Mouse (Mus musculus) stomach, embryonic 16.5 days (tissue): ENCODE data around the gene Ccdc115. TPM values are rescaled to one million over a fixed set of nuclear protein-coding genes. Genes with fewer than 3 reads are reported as not detected.

Source experiments
- ATAC-seq: fragments of 200-750 bp; cut with Nextera tagmentation; 2 replicates; pipeline ENCODE4 v1.8.0; 2017; ENCODE audit warnings: moderate number of reproducible peaks, moderate TSS enrichment; ENCODE audit not compliant: insufficient read depth, low FRiP score
- H3K27ac ChIP-seq: fragments of 300-500 bp; sonication (generic); 2 replicates; pipeline ENCODE4 v1.5.1; 2014; ENCODE audit warnings: low read length
- H3K27me3 ChIP-seq: fragments of 300-500 bp; sonication (generic); 2 replicates; pipeline ENCODE4 v1.6.1; 2014; ENCODE audit warnings: low read length, control low read depth, mixed read lengths; ENCODE audit not compliant: control insufficient read depth, insufficient read depth
- H3K36me3 ChIP-seq: fragments of 300-500 bp; sonication (generic); 2 replicates; pipeline ENCODE4 v1.6.1; 2014; ENCODE audit warnings: low read length; ENCODE audit not compliant: control insufficient read depth, insufficient read depth
- H3K4me1 ChIP-seq: fragments of 300-500 bp; sonication (generic); 2 replicates; pipeline ENCODE4 v1.6.1; 2014; ENCODE audit warnings: low read length, control low read depth, mixed read lengths; ENCODE audit not compliant: control insufficient read depth, insufficient read depth
- H3K4me2 ChIP-seq: fragments of 300-500 bp; sonication (generic); 2 replicates; pipeline ENCODE4 v1.6.1; 2014; ENCODE audit warnings: low read depth, low read length, mixed read lengths
- H3K4me3 ChIP-seq: fragments of 300-500 bp; sonication (generic); replicated peaks from 2 replicates; pipeline ENCODE4 v1.5.1; 2014; ENCODE audit warnings: mild to moderate bottlenecking, low read length
- H3K9ac ChIP-seq: fragments of 300-500 bp; sonication (generic); 2 replicates; pipeline ENCODE4 v1.6.1; 2014; ENCODE audit warnings: low read length
- H3K9me3 ChIP-seq: fragments of 300-500 bp; sonication (generic); replicated peaks from 2 replicates; pipeline ENCODE4 v1.6.1; 2016; ENCODE audit warnings: low read length, control low read depth; ENCODE audit not compliant: control insufficient read depth
- WGBS: fragments of 180-500 bp; shearing (Covaris S2); extraction: QIAGEN DNeasy Blood & Tissue Kit; methylation state at CpG from one replicate; pipeline ENCODE4 v1.1.7; 2014; 5-methylcytosine and 5-hydroxymethylcytosine counted together
- microRNA-seq: library from miRNA; unstranded; fragments of <30 nt; microRNA quantifications from one replicate; pipeline ENCODE4, GENCODE M21; 2016
- polyA plus RNA-seq: library from polyadenylated mRNA; unstranded; fragments of >200 nt; fragmentation: Nextera tagmentation; extraction: Ambion mirVana; gene quantifications from 2 replicates; pipeline ENCODE4 v1.2.1, GENCODE M21; 2015

Gene Ccdc115
- polyA plus RNA-seq, 1 experiment from 2014 or later, result 55.0 TPM

GRCm38 (mm10) chr1:34399182-34399953 lies 40.1 kb downstream of the Ccdc115 start:
- no peak overlapping the region for H3K9ac ChIP-seq
- no peak overlapping the region for H3K27ac ChIP-seq
- no peak overlapping the region for H3K4me3 ChIP-seq
- H3K36me3 ChIP-seq, result no peaks in the 10 kb centered on the region
- no peaks in the 10 kb centered on the region for H3K9me3 ChIP-seq
- H3K4me2 ChIP-seq, result no peak overlapping the region
- WGBS, result 41% methylated on average over 11 of the region's 11 CpGs
- peak; percentile 37; the same call in 1 of the 2 replicates for ATAC-seq
- no peaks in the 10 kb centered on the region for H3K27me3 ChIP-seq
- no peaks in the 10 kb centered on the region for H3K4me1 ChIP-seq

- ATAC-seq, result no peak
- Histone ChIP-seq H3K9ac (no peak overlapping the region), H3K36me3 (no peaks in the 10 kb centered on the region), H3K4me3 (no peak overlapping the region), H3K27ac (no peak overlapping the region), H3K4me2 (no peak overlapping the region), H3K9me3 (no peaks in the 10 kb centered on the region), H3K27me3 (no peaks in the 10 kb centered on the region), H3K4me1 (no peaks in the 10 kb centered on the region)
- WGBS, result 86% methylated on average over 4 of the region's 4 CpGs
Observed at GRCm38 (mm10) chr1:34396321-34396720, 43.2 kb downstream of the Ccdc115 start.

GRCm38 (mm10) chr1:34389234-34389891 lies 50.1 kb downstream of the Ccdc115 start:
- no peak overlapping the region; the same call in 1 of the 2 replicates for H3K4me2 ChIP-seq
- peak; percentile 87 for ATAC-seq
- H3K4me1 ChIP-seq, result 0 out of 2 replicates have a peak, but pooled peaks cover 11% of the 10 kb centered on the region
- H3K27ac ChIP-seq, result peak overlapping the region; percentile 77
- H3K9me3 ChIP-seq, result no peaks in the 10 kb centered on the region
- no peaks in the 10 kb centered on the region for H3K36me3 ChIP-seq
- WGBS, result 43% methylated on average over 6 of the region's 6 CpGs
- no peaks in the 10 kb centered on the region for H3K27me3 ChIP-seq
- H3K9ac ChIP-seq, result 0 out of 2 replicates have a peak overlapping the region, but pooled peaks have one; percentile 1
- H3K4me3 ChIP-seq, result no peak overlapping the region

GRCm38 (mm10) chr1:34388849-34389233 lies 50.6 kb downstream of the Ccdc115 start:
- ATAC-seq, result peak; percentile 3; the same call in 1 of the 2 replicates
- H3K4me1 ChIP-seq, result 0 out of 2 replicates have a peak, but pooled peaks cover 11% of the 10 kb centered on the region
- no peak overlapping the region; the same call in 1 of the 2 replicates for H3K4me2 ChIP-seq
- H3K27ac ChIP-seq, result peak overlapping the region; percentile 77
- no peaks in the 10 kb centered on the region for H3K36me3 ChIP-seq
- H3K9me3 ChIP-seq, result no peaks in the 10 kb centered on the region
- no peak overlapping the region for H3K4me3 ChIP-seq
- H3K9ac ChIP-seq, result no peak overlapping the region
- no peaks in the 10 kb centered on the region for H3K27me3 ChIP-seq
- WGBS, result 76% methylated on average over 11 of the region's 11 CpGs

- no peaks in the 10 kb centered on the region for H3K9me3 ChIP-seq
- no peak overlapping the region; the same call in 1 of the 2 replicates for H3K27ac ChIP-seq
- ATAC-seq, result no peak
- H3K4me1 ChIP-seq, result 0 out of 2 replicates have a peak, but pooled peaks cover 11% of the 10 kb centered on the region
- 67% methylated on average over 12 of the region's 12 CpGs for WGBS
- no peak overlapping the region for H3K9ac ChIP-seq
- no peaks in the 10 kb centered on the region for H3K27me3 ChIP-seq
- no peak overlapping the region for H3K4me2 ChIP-seq
- H3K4me3 ChIP-seq, result no peak overlapping the region
- H3K36me3 ChIP-seq, result no peaks in the 10 kb centered on the region
Observed at GRCm38 (mm10) chr1:34387346-34388327, 51.8 kb downstream of the Ccdc115 start.

Small RNA genes lying within 50 kb of the gene (microRNA-seq; reads per million reads assigned to microRNA genes)
- gene Mir5103, result 2.3 reads per million, percentile 11 among the genes with 10 or more reads in this experiment

Other genes with a start within 250 kb of the Ccdc115 start
- 74.1 and 86.2 TPM in 2 replicates for gene Imp4, start 179 bp upstream of the Ccdc115 start, polyA plus RNA-seq
- 23.7 and 27.5 TPM in 2 replicates for gene Ptpn18, start 20.1 kb upstream of the Ccdc115 start, polyA plus RNA-seq
- not detected in 2 replicates for gene Prss39, start 58.7 kb upstream of the Ccdc115 start, polyA plus RNA-seq
- 0.43 and 0.59 TPM in 2 replicates for gene Cfc1, start 96.0 kb upstream of the Ccdc115 start, polyA plus RNA-seq
- not detected in 2 replicates for gene Prss40, start 121.3 kb upstream of the Ccdc115 start, polyA plus RNA-seq
- 0.49 and 0.76 TPM in 2 replicates for gene Amer3, start 140.0 kb upstream of the Ccdc115 start, polyA plus RNA-seq